Mouse (Mus musculus) hindbrain, embryonic 14.5 days (tissue): Measurements from ENCODE around the gene Bnc2. TPM values are rescaled to one million over a fixed set of nuclear protein-coding genes. Genes with fewer than 3 reads are reported as not detected.

Experiments used
- ATAC-seq: fragments of 200-750 bp; cut with Nextera tagmentation; 2 replicates; pipeline ENCODE4 v1.8.0; 2017; ENCODE audit warnings: moderate number of reproducible peaks, mild to moderate bottlenecking, moderate TSS enrichment, moderate library complexity; ENCODE audit not compliant: low FRiP score
- DNase-seq: peaks from one replicate; pipeline ENCODE4 v3.0.0-alpha.2; 2015; ENCODE audit warnings: low spot score
- H3K27ac ChIP-seq: fragments of 300-500 bp; sonication (generic); 2 replicates; pipeline ENCODE4 v1.5.1; 2014; ENCODE audit warnings: mild to moderate bottlenecking, moderate library complexity
- H3K27me3 ChIP-seq: fragments of 300-500 bp; sonication (generic); 2 replicates; pipeline ENCODE4 v1.6.1; 2014; ENCODE audit warnings: mild to moderate bottlenecking, low read length, mixed read lengths; ENCODE audit not compliant: control insufficient read depth, insufficient read depth
- H3K36me3 ChIP-seq: fragments of 300-500 bp; sonication (generic); replicated peaks from 2 replicates; pipeline ENCODE4 v1.6.1; 2014; ENCODE audit not compliant: control insufficient read depth, insufficient read depth
- H3K4me1 ChIP-seq: fragments of 300-500 bp; sonication (generic); replicated peaks from 2 replicates; pipeline ENCODE4 v1.6.1; 2014; ENCODE audit warnings: antibody characterized with exemption, low read length, mixed read lengths; ENCODE audit not compliant: control insufficient read depth, insufficient read depth
- H3K4me2 ChIP-seq: fragments of 300-500 bp; sonication (generic); replicated peaks from 2 replicates; pipeline ENCODE4 v1.6.1; 2014; ENCODE audit warnings: mild to moderate bottlenecking, moderate library complexity
- H3K4me3 ChIP-seq: fragments of 300-500 bp; sonication (generic); replicated peaks from 2 replicates; pipeline ENCODE4 v1.5.1; 2014; ENCODE audit warnings: mild to moderate bottlenecking, low read length
- H3K9ac ChIP-seq: fragments of 300-500 bp; sonication (generic); 2 replicates; pipeline ENCODE4 v1.6.1; 2014
- H3K9me3 ChIP-seq: fragments of 300-500 bp; sonication (generic); 2 replicates; pipeline ENCODE4 v1.6.1; 2016; ENCODE audit warnings: low read length; ENCODE audit not compliant: control insufficient read depth
- WGBS: fragments of 180-500 bp; shearing (Covaris S2); extraction: QIAGEN DNeasy Blood & Tissue Kit; methylation state at CpG from one replicate; pipeline ENCODE4 v1.1.7; 2014; 5-methylcytosine and 5-hydroxymethylcytosine counted together
- polyA plus RNA-seq: library from polyadenylated mRNA; unstranded; fragments of >200 nt; fragmentation: Nextera tagmentation; extraction: Ambion mirVana; gene quantifications from 2 replicates; pipeline ENCODE4 v1.2.1, GENCODE M21; 2014

The Bnc2 gene
- polyA plus RNA-seq: 10.0 and 12.0 TPM in 2 replicates

DNA sequence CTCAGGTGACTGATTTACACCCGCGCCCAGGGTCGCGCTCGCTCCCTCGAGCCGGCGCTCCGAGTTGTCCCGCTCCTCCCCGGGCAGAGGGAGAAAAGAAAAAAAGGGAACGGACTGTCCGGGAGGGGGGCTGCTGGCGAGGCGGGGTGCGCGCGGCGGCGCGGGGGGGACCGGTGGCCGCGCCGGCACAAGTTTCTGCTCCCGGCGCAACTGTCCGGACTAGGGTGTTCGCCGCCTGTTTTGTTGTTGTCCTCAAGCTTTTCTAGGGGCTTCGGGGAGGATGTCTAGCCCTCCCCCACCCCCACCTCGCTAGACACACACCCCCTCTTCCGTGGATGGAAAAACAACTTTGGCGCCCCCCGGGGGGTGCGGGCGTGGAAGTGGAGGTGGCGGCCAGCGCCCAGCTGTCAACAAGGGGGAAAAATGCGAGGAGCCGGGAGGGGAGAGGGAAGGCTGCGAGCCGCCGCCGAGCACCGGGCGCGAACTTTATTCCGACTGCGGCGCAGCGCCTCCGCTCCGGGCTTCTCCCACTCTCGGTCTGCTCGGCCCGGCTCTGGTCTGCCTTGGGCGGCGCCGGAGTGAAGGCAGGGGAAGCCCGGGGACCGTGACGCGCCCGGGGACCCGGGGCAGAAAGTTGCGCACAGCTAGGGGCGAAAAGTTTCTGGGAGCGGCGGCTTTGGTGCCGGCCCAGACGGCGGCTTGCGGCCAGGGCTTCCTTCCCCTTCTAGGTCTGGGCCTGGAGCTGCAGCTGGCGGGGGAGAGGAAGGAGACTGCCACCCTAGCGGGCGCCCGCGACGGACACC, at the start of gene Bnc2:
Gene Bnc2, minus strand, starts transcription at position 105 of the 803 bp plus-strand sequence.
- no peaks in the 10 kb centered on the region for H3K9me3 ChIP-seq
- ATAC-seq: peak; percentile 68
- WGBS: under 1% methylated on average over 45 of the region's 80 CpGs
- peaks cover 79% of the 10 kb centered on the region for H3K27me3 ChIP-seq
- H3K27ac ChIP-seq: peak within 1 kb of the TSS; percentile 51
- DNase-seq: no peak
- H3K4me3 ChIP-seq: peak within 1 kb of the TSS; percentile 72
- H3K4me1 ChIP-seq: no peaks in the 10 kb centered on the region; the same call in 1 of the 2 replicates
- H3K9ac ChIP-seq: peak within 1 kb of the TSS; percentile 57
- peak within 1 kb of the TSS; percentile 99 for H3K4me2 ChIP-seq
- H3K36me3 ChIP-seq: no peaks in the 10 kb centered on the region

DNA sequence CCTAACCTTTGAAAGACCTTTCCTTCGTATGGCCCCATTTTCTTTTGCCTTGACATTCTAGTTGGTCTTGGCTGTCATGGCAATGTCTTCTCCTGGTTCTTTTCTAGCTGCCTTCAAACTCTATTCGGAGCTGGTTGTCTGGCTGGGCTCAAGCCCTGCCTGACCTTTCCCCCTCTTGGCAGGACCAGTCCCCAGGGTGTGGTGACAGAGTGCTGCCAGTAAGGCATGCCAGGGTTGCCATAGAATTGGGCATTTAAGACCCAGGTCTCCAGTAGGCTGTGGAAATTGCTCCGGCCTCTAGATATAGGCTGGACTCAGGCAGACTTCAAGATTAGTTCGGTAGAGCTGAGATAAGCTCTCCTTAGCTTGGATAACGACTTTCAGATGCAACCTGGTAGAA, 32.9 kb upstream of the Bnc2 start:
- WGBS: 83% methylated on average over 5 of the region's 5 CpGs

DNA sequence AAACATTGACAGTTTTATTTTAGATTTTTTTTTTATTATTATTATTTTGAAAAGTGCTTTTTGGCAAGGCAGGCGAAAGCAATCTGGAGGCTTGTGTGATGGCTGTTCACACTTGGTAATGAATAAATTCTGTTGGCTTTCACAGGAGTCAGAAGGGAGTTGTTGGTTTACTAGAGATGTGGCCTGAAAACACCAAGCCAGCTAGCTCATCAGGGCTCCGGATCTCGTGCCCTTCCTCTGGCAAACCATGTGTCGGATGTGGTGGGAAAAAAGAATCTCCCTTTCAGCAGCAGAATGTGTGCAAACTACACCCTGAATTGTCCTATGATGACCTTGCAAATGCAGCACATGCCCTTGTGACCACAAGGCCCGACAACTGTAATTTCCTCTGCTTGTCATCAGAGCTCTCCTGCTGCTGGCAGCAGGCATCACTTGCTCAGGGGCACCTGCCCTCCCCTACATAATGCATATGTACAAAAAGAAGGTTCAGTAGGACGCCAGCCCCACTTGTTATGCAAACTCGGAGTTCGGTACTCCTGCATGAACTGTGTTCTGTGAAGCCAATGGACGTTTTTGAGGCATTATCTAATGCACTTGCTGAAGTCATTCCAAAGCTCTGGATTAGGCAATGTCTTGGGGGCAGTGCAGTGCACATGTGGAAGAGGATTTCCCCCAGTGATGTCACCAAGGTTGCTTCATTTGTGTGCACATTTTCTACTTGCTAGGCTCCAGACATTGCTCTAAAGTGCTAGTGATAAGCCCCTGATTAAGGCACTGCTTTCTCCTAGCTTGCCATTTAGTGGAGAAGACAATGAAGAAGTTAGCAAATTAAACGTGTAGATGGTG, 10.7 kb upstream of the Bnc2 start:
- H3K4me2 ChIP-seq: no peak overlapping the region
- H3K4me1 ChIP-seq: no peaks in the 10 kb centered on the region
- no peak for ATAC-seq
- WGBS: 49% methylated on average over 10 of the region's 10 CpGs
- H3K4me3 ChIP-seq: no peak overlapping the region
- no peak overlapping the region for H3K9ac ChIP-seq
- no peaks in the 10 kb centered on the region for H3K27me3 ChIP-seq
- no peaks in the 10 kb centered on the region for H3K9me3 ChIP-seq
- no peak for DNase-seq
- no peak overlapping the region for H3K27ac ChIP-seq
- H3K36me3 ChIP-seq: no peaks in the 10 kb centered on the region

More for the DNA sequence above, 32.9 kb upstream of the Bnc2 start:
- DNase-seq (no peak), ATAC-seq (no peak)
- Histone ChIP-seq H3K9ac (no peak overlapping the region), H3K27me3 (no peaks in the 10 kb centered on the region), H3K9me3 (no peaks in the 10 kb centered on the region), H3K4me2 (no peak overlapping the region), H3K4me3 (no peak overlapping the region), H3K4me1 (no peaks in the 10 kb centered on the region), H3K36me3 (no peaks in the 10 kb centered on the region), H3K27ac (no peak overlapping the region)

DNA sequence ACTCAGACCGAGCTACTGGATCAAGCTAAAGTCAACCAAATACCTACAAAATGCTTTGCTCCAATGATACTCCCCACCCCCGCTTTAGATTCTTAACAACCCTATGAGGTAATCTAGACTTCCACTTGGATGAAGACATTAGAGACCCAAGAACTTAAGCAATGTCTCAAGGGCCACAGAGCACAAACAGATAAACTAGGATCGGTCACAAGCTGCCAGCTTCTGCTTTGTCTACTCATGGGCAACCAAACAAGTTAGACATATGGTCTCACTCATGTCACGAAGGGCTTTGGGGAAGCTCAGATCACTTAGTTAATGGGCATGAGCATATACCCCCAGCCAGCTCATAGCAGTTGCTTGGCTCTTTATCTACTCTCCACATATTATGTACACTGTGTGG, 9.9 kb upstream of the Bnc2 start:
- ATAC-seq (no peak), DNase-seq (no peak)
- Histone ChIP-seq H3K9me3 (no peaks in the 10 kb centered on the region), H3K4me3 (no peak overlapping the region), H3K27me3 (no peaks in the 10 kb centered on the region), H3K36me3 (no peaks in the 10 kb centered on the region), H3K9ac (no peak overlapping the region), H3K4me1 (no peaks in the 10 kb centered on the region), H3K4me2 (no peak overlapping the region), H3K27ac (no peak overlapping the region)
- WGBS: 90% methylated on average over 4 of the region's 4 CpGs

DNA sequence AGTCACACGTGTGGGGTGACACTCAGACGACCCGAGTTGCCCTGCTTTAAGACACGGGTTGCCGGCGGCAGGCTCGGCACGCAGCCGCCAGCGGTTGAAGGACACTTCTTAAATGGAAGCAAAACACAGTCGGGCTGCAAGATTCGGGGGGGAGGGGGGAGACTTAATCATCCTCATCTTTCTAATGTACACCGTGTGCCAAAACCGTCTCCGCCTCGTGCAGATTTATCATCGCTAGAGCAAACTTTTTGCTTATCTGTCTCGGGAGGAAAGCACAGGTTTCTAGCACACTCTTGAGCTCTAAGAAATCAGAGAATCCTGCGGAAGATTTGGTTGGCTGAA, 870 bp upstream of the Bnc2 start:
- DNase-seq: no peak
- Histone ChIP-seq H3K27me3 (peaks cover 74% of the 10 kb centered on the region), H3K9me3 (no peaks in the 10 kb centered on the region), H3K4me3 (peak overlapping the region; percentile 72), H3K4me1 (no peaks in the 10 kb centered on the region; the same call in 1 of the 2 replicates), H3K36me3 (no peaks in the 10 kb centered on the region), H3K9ac (peak overlapping the region; percentile 57), H3K4me2 (peak overlapping the region; percentile 99), H3K27ac (peak overlapping the region; percentile 51; the same call in 1 of the 2 replicates)
- WGBS: under 1% methylated on average over 19 of the region's 19 CpGs
- ATAC-seq: no peak

DNA sequence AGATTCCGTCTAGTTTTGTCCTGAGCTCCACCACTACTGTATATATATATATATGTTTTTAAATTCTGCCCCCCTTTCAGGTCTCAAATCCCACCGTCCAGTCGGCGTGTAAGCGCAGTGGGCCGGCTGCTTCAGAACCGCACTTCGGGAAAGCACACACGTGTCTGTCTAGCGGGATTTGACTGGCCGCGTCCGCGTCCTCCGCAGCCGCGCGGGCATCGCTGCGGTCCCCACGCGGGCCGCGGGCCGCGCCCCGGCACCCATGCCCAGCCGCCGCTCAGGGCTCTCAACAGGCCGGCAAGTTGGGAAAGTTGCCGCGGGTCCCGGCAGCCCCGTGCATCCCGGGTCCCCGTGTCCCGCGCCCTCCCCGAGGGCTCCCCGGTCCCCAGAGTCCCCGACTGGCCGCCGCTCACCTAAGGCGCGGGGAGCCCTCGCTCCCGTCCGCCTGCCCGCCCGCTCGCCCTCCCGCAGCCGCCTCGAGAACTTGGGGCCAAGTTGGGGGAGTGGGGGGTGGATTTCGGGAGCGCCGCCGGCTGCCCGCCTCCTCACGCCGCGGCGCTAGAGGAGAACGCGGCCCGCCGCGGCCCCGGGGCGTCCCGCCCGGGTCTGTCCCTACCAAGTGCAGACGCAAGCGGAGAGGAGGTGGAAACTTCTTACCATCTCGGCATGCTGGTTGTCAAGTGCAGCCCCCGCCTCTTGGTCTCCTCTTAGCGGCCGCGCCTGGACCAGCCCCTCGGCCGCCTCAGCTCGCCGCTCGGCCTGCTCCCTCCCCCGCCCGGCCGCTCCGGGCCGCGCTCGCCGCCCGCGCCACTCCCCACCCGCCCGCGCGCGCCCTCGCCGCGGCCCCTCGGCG, 531 bp downstream of the Bnc2 start:
- peak overlapping the region; percentile 57 for H3K9ac ChIP-seq
- no peaks in the 10 kb centered on the region for H3K36me3 ChIP-seq
- peak overlapping the region; percentile 72 for H3K4me3 ChIP-seq
- no peaks in the 10 kb centered on the region; the same call in 1 of the 2 replicates for H3K4me1 ChIP-seq
- H3K27ac ChIP-seq: peak overlapping the region; percentile 51
- ATAC-seq (peak; percentile 82), DNase-seq (peak; percentile 41)
- peak overlapping the region; percentile 99 for H3K4me2 ChIP-seq
- H3K9me3 ChIP-seq: no peaks in the 10 kb centered on the region
- WGBS: 1% methylated on average over 93 of the region's 104 CpGs
- peaks cover 80% of the 10 kb centered on the region for H3K27me3 ChIP-seq

DNA sequence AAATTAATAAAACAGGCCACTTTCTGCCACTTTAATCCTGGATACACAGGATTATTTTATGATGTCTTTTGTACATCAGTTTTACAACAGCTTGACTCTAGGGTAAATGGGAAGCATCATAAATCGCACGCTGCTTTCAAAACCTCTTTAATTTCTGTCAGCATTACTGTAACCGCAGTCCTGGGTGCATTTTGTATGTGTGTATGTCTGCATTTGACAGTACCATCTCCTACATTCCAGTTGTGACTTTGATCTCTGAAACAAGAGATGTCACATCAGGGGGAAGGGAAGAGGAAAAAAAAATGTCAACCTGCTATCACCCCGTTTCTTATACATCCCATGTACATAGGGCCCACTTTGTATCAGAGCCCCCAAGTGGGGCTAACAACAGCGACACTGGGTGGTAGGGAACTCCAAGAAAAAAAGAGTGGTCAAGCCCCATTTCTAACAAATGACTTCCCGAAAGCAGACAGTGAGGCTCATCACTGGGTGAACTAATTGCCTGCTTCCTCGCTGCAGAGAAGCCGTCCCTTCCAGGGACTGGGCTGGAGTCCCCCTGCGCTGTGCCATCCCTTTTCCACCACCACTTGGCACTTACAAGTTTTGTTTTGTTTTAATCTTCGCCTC, 1.3 kb downstream of the Bnc2 start:
- peak overlapping the region; percentile 99 for H3K4me2 ChIP-seq
- no peaks in the 10 kb centered on the region; the same call in 1 of the 2 replicates for H3K4me1 ChIP-seq
- 18% methylated on average over 10 of the region's 10 CpGs for WGBS
- peaks cover 79% of the 10 kb centered on the region for H3K27me3 ChIP-seq
- ATAC-seq: no peak
- peak overlapping the region; percentile 72 for H3K4me3 ChIP-seq
- no peaks in the 10 kb centered on the region for H3K36me3 ChIP-seq
- H3K9ac ChIP-seq: peak overlapping the region; percentile 57; the same call in 1 of the 2 replicates
- no peak for DNase-seq
- H3K27ac ChIP-seq: no peak overlapping the region
- H3K9me3 ChIP-seq: no peaks in the 10 kb centered on the region

DNA sequence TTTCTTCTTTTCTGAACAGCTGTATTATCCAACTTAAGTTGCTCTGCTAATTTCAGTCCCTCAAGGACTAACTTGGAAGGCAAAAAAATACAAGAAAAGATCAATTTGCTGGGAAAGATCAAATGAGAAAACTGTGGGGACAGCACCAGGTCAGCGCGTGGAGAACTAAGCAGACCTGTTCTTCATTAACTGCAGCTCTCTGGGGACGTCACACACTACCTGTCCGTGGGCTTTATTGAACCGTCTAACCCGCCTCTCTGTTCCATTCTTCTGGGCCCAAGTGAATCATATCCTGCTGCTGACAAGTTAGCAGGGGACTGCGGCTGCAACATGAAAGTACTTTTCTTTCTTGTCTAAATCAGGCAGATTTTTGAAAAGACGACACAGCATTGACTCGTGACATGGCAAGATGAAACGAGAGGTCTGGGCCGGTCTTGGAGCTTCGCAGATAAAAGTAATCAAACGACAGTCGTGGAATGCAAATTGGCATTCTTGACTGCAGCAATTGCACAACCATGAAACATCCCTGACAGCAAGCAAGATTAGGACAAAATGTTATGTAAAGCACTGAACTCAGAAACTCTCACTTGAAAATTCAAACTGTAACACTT, 2.8 kb downstream of the Bnc2 start:
- Histone ChIP-seq H3K4me3 (no peak overlapping the region), H3K4me1 (no peaks in the 10 kb centered on the region; the same call in 1 of the 2 replicates), H3K4me2 (peak overlapping the region; percentile 99), H3K9me3 (no peaks in the 10 kb centered on the region), H3K36me3 (no peaks in the 10 kb centered on the region), H3K9ac (no peak overlapping the region), H3K27ac (no peak overlapping the region), H3K27me3 (peaks cover 75% of the 10 kb centered on the region)
- 21% methylated on average over 14 of the region's 14 CpGs for WGBS
- DNase-seq: no peak
- no peak for ATAC-seq
